Mouse (Mus musculus) cerebellum, adult (tissue): ENCODE data around the gene Upp1.
"Not testable (repeated sequence)": the region's sequence is repeated elsewhere in the genome, so short reads cannot be mapped to it uniquely, and the experiment has no call there.

Experiments used
- ATAC-seq: cut with Nextera tagmentation; 2 replicates; pipeline ENCODE4 v1.9.2; 2017; ENCODE audit warnings: mild to moderate bottlenecking, moderate library complexity, mixed read lengths; ENCODE audit not compliant: insufficient number of reproducible peaks, low FRiP score, low TSS enrichment

Gene Upp1

DNA sequence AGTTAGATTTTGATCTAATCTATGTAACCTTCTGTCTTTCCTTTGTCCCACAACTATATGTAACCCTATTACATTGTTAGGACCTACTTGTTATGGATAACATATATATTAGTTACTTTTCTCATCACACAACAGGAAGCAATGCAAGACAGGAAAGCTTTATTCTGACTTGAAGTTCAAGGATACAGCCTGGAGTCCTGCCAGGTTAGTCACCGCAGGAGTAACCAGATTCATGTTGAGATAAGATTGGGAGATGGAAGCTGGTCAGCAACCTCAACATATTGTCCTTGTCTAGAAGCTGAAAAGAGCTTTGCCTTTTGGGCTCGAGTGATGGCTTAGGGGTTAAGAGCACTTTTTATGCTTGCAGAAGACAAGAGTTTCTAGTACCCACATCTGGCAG lies 30.3 kb downstream of the Upp1 start:
- no peak for ATAC-seq

DNA sequence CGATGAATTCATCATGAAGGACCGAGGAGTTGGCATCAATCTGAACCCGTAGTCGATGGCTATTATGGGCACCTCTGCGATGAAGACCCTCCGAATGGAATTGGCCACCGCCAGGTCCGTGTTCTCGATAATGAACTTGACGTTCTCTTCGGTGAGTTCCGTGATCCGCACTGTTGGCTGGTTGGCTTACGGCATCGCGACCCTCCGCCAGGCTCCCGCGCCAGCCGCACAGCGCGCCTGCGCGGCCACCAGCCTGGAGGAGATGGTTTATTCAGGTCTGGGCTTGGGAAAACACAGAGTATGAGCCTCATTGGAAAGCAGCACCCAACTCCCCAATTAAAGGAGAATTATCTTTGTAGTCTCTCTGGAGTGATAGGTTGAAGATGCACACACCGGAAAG lies 32.5 kb downstream of the Upp1 start:
- not testable (repeated sequence) for ATAC-seq

GRCm38 (mm10) chr11:9159953-9160352 lies 42.0 kb downstream of the Upp1 start:
- no peak for ATAC-seq

GRCm38 (mm10) chr11:9167331-9167730 lies 49.4 kb downstream of the Upp1 start:
- ATAC-seq, result no peak

DNA sequence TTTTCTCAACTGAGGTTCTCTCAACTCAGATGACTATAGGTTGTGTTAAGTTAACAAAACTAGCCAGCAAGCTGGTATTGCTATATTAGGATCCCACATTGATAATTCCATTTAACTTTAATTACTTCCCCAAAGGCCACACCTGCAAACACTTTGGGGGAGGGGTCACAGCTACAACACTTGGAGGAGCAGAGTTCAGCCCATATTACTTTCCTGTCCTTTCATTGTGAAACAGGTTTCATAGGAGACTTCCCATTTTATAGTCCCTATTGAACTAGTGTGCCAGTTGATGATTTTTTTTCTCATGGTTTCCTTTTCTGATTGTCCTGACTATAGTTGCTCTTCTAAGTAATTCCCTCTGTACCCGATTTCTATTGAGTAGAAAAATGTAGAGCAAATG lies 63.6 kb downstream of the Upp1 start:
- ATAC-seq, result no peak
